Mouse (Mus musculus) stomach, postnatal 0 days (tissue): ENCODE measurements around the gene Vapa.

Source experiments
- CTCF ChIP-seq: IDR thresholded peaks from 2 replicates; pipeline ENCODE4 v1.5.1; 2016; ENCODE audit warnings: antibody characterized with exemption, low read depth, mild to moderate bottlenecking, moderate library complexity
- EP300 ChIP-seq: optimal IDR thresholded peaks from 2 replicates; pipeline ENCODE3; 2016; ENCODE audit warnings: antibody characterized with exemption

- no peak for TF ChIP-seq EP300
- no peak for TF ChIP-seq CTCF
Measured at GRCm38 (mm10) chr17:65656076-65656475, 42.7 kb upstream of the Vapa start.
